ENCODE assay signal across 8 mouse cellular contexts in the genomic region with DNA sequence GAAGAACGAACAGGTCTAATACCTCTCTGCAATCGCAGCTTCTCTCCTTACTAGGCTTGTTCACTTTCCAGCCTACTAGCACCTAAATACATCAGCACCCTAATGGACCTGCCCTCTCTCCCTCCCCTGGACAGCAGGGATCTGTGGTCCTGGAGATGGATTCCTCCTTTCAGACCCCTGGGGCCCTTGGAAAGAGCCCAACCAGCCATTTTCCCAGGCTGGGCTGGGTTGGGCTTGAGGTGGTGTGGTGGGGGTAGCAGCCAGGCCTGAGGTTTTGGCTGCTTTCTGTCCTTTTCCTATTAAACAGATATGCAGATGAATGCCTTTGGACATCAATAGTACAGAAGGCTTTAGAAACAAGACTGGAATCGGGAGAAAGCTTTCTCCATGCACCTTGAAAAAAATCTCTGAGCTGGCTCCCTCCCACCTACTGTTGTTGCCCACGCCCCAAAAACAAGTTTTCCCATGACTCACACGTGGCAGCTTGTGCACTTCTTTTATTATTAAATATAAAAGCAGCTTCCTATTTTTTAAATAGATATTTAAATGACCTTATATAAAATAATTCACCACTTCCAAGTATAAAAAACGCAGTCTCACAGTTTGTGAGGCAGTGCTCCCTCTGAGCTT. TPM values are rescaled to one million over a fixed set of nuclear protein-coding genes. Genes with fewer than 3 reads are reported as not detected.
A peak's percentile ranks its signal among the peaks of the same experiment; 100 is the strongest.
DNase-seq lines count a peak whose midpoint lies in the region; ATAC-seq and TF ChIP-seq lines count a peak whose summit lies in the region.

No protein-coding gene starts in this region.

- H3K9ac ChIP-seq in ES-E14 (ENCODE audit: insufficient read depth, low read depth, low read length, poor library complexity, severe bottlenecking): no peak overlapping the region
- H3K9ac ChIP-seq in forebrain, embryonic 14.5 days (ENCODE audit: low read length): no peak overlapping the region

- no peak overlapping the region for H3K27ac ChIP-seq in ES-E14 (ENCODE audit: insufficient read depth, low read depth, low read length, poor library complexity, severe bottlenecking)
- peak overlapping the region; percentile 21; the same call in 1 of the 2 replicates for H3K27ac ChIP-seq in forebrain, embryonic 14.5 days (ENCODE audit: low read depth, low read length)

- H3K4me2 ChIP-seq in forebrain, embryonic 14.5 days (ENCODE audit: low read length): no peak overlapping the region

- DNase-seq in ES-E14 (ENCODE audit: low read depth, low spot score): peak; percentile 85
- DNase-seq in ZHBTc4 (ENCODE audit: low read depth, low spot score): peak; percentile 96
- peak; percentile 83 for DNase-seq in forebrain, embryonic 14.5 days (ENCODE audit: low spot score)
- DNase-seq in heart, postnatal 25 days (ENCODE audit: low spot score): peak; percentile 63
- DNase-seq in left cerebral cortex, postnatal 4 days: peak; percentile 81
- DNase-seq in neural tube, embryonic 10.5 days (ENCODE audit: extremely low spot score, low spot score): peak; percentile 82
- DNase-seq in thymus, postnatal 4 days: no peak
- DNase-seq in frontal cortex, postnatal 10 days (ENCODE audit: low spot score in 2 of 2): no peak

- no peaks in the 10 kb centered on the region for H3K9me3 ChIP-seq in ES-E14 (ENCODE audit: control insufficient read depth, insufficient read depth, low read depth, low read length)
- H3K9me3 ChIP-seq in forebrain, embryonic 14.5 days (replicated peaks; ENCODE audit: control insufficient read depth, low read length): no peaks in the 10 kb centered on the region

- peak; percentile 92 for ATAC-seq in forebrain, embryonic 14.5 days

- no peaks in the 10 kb centered on the region for H3K27me3 ChIP-seq in forebrain, embryonic 14.5 days (replicated peaks; ENCODE audit: control insufficient read depth, insufficient read depth, low read length)

- in situ Hi-C loops in ES-E14 (cut with MboI; ENCODE audit: low sequenced_read_pairs in 2 of 2, unreplicated experiment in 2 of 2): no loop called here

- 3% methylated on average over 6 of the region's 6 CpGs for WGBS in forebrain, embryonic 14.5 days

- H3K36me3 ChIP-seq in ES-E14 (ENCODE audit: control insufficient read depth, insufficient read depth, low read length, poor library complexity, severe bottlenecking): no peaks in the 10 kb centered on the region
- peaks cover 6% of the 10 kb centered on the region; the same call in 1 of the 2 replicates for H3K36me3 ChIP-seq in forebrain, embryonic 14.5 days (ENCODE audit: control insufficient read depth, insufficient read depth, low read length)

- no peak overlapping the region for H3K4me3 ChIP-seq in ES-E14 (ENCODE audit: insufficient read depth in 1 of 2, low read depth in 1 of 2, low read length in 2 of 2, poor library complexity in 1 of 2, severe bottlenecking in 1 of 2)
- no peak overlapping the region for H3K4me3 ChIP-seq in forebrain, embryonic 14.5 days (ENCODE audit: low read depth, low read length)

- peaks cover 2 to 16% of the 10 kb centered on the region in 2 experiments; a peak in 2 of 4 replicates for H3K4me1 ChIP-seq in ES-E14 (ENCODE audit: control insufficient read depth in 2 of 2, insufficient read depth in 2 of 2, low read length in 2 of 2, poor library complexity in 1 of 2)
- H3K4me1 ChIP-seq in forebrain, embryonic 14.5 days (ENCODE audit: control insufficient read depth, insufficient read depth, low read length): peaks cover 19% of the 10 kb centered on the region

- intact Hi-C loops in heart, postnatal 25 days (cut with DNase I): no loop called here
- intact Hi-C loops in left cerebral cortex, postnatal 4 days (cut with DNase I): no loop called here

TF ChIP-seq in ES-E14, 5 proteins besides CTCF, POLR2A, EP300 and RAD21:
- TF ChIP-seq HCFC1 (IDR thresholded peaks at IDR 0.05; ENCODE audit: borderline replicate concordance, insufficient read depth, low read length) (no peak), ZNF384 (IDR thresholded peaks at IDR 0.05; ENCODE audit: low read depth, low read length) (peak; percentile 77)

RNA-seq across cellular contexts. Expression of a gene that starts 19.6 kb away (rescaled TPM):
- total RNA-seq in ES-E14 (2012; rRNA removed): 13.1 and 34.0 TPM in 2 replicates
- 6.5 and 7.0 TPM in 2 replicates for polyA plus RNA-seq in forebrain, embryonic 14.5 days (2014; fragmentation: Nextera tagmentation; extraction: Ambion mirVana)
- total RNA-seq in heart, postnatal 25 days (2021): 10 to 100 TPM; 46.8 to 48.6 TPM
- total RNA-seq in left cerebral cortex, postnatal 4 days (2021): 10 to 100 TPM; 10.6 to 11.6 TPM

RNA-seq across cellular contexts. Expression of a gene that starts 44.3 kb away (rescaled TPM):
- 25.4 and 38.2 TPM in 2 replicates for total RNA-seq in ES-E14 (2012; rRNA removed)
- 104 and 105 TPM in 2 replicates for polyA plus RNA-seq in forebrain, embryonic 14.5 days (2014; fragmentation: Nextera tagmentation; extraction: Ambion mirVana)
- 10 to 100 TPM; 80.0 to 81.1 TPM for total RNA-seq in heart, postnatal 25 days (2021)
- total RNA-seq in left cerebral cortex, postnatal 4 days (2021): 100 to 1,000 TPM; 185 to 200 TPM

Comparison
In these comparisons a context has a peak if more than half of its experiments do, and no peak if none do; other contexts are left out.
1. DNase-seq: peak in ES-E14 (single experiment), ZHBTc4 (single experiment), forebrain, embryonic 14.5 days (single experiment), heart, postnatal 25 days (single experiment), left cerebral cortex, postnatal 4 days (single experiment) and neural tube, embryonic 10.5 days (single experiment); none in thymus, postnatal 4 days (single experiment) and frontal cortex, postnatal 10 days (0 of 2).